Mouse (Mus musculus) olfactory bulb, adult 2 months (tissue): ENCODE measurements at regions not wholly inside any gene's neighbourhood (a gene's known extent, or its start where the extent isn't known, plus 50 kb on each side); places are given as distances from the start of the nearest gene placed in this dataset.

Experiments used
- CTCF ChIP-seq: fragments of 200-500 bp; IDR thresholded peaks from 2 replicates; pipeline ENCODE4 v1.5.1; 2012; ENCODE audit warnings: low read depth, mild to moderate bottlenecking, low read length, moderate library complexity; ENCODE audit not compliant: insufficient read depth
- POLR2A ChIP-seq: fragments of 200-500 bp; IDR thresholded peaks from 2 replicates; pipeline ENCODE4 v1.6.1; 2012; ENCODE audit warnings: mild to moderate bottlenecking, low read depth, low read length, moderate library complexity; ENCODE audit not compliant: insufficient read depth

DNA sequence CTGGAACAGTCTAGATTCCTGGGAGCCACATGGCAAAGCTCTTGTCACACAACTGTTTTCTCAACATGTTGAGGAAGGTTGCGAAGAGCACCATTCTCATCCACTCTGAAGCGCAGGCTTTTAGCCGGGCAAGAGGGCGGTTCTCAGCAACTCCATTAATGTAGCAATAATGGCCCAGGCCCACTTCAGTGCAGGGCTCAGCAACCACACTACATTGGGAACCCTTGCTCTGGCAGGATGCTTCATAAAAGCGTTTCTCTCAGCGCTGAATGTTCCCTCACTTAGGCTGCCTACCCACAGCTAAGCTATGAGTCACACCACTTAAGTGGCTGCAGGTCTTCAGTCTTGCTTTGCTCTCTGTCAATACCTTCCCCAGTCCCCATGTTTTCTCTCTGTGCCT lies 102.2 kb upstream of the Oxgr1 start:
- no peak for TF ChIP-seq CTCF
- TF ChIP-seq POLR2A: no peak
